Mouse (Mus musculus): ENCODE measurements around the gene Espn. TPM values are rescaled to one million over a fixed set of nuclear protein-coding genes. Genes with fewer than 3 reads are reported as not detected.
A peak's percentile ranks its signal among the peaks of the same experiment; 100 is the strongest.

The Espn gene
- polyA plus RNA-seq, 1 experiment from 2014 or later = 10.5 TPM

GRCm38 (mm10) chr4:152184353-152185035 is 32.3 kb upstream of the Espn start:
- Histone ChIP-seq H3K4me3 (ENCODE audit: low read depth, low read length) (no peak overlapping the region), H3K4me2 (replicated peaks; ENCODE audit: low read depth, low read length) (no peak overlapping the region), H3K27me3 (ENCODE audit: control insufficient read depth, insufficient read depth, low read length) (0 out of 2 replicates have a peak, but pooled peaks cover 3% of the 10 kb centered on the region), H3K36me3 (ENCODE audit: control insufficient read depth, insufficient read depth, low read length) (no peaks in the 10 kb centered on the region), H3K4me1 (ENCODE audit: control insufficient read depth, insufficient read depth, low read length) (peaks cover 19% of the 10 kb centered on the region; the same call in 1 of the 2 replicates), H3K27ac (ENCODE audit: low read length) (no peak overlapping the region), H3K9ac (replicated peaks; ENCODE audit: low read depth, low read length) (no peak overlapping the region), H3K9me3 (ENCODE audit: control insufficient read depth, low read depth, low read length) (no peaks in the 10 kb centered on the region)
- WGBS = 60% methylated on average over 7 of the region's 7 CpGs
- no peak for ATAC-seq (ENCODE audit: insufficient number of reproducible peaks, insufficient read depth, low FRiP score, low read depth)

GRCm38 (mm10) chr4:152182205-152182604 is 30.0 kb upstream of the Espn start:
- Histone ChIP-seq H3K9ac (replicated peaks; ENCODE audit: low read depth, low read length) (no peak overlapping the region), H3K27me3 (ENCODE audit: control insufficient read depth, insufficient read depth, low read length) (0 out of 2 replicates have a peak, but pooled peaks cover 5% of the 10 kb centered on the region), H3K4me1 (ENCODE audit: control insufficient read depth, insufficient read depth, low read length) (peaks cover 25% of the 10 kb centered on the region; the same call in 1 of the 2 replicates), H3K36me3 (ENCODE audit: control insufficient read depth, insufficient read depth, low read length) (no peaks in the 10 kb centered on the region), H3K4me3 (ENCODE audit: low read depth, low read length) (no peak overlapping the region), H3K9me3 (ENCODE audit: control insufficient read depth, low read depth, low read length) (no peaks in the 10 kb centered on the region), H3K27ac (ENCODE audit: low read length) (no peak overlapping the region), H3K4me2 (replicated peaks; ENCODE audit: low read depth, low read length) (no peak overlapping the region)
- ATAC-seq (ENCODE audit: insufficient number of reproducible peaks, insufficient read depth, low FRiP score, low read depth) = no peak
- WGBS = 82% methylated on average over 10 of the region's 10 CpGs

GRCm38 (mm10) chr4:152179946-152180660 is 27.9 kb upstream of the Espn start:
- Histone ChIP-seq H3K4me3 (ENCODE audit: low read depth, low read length) (no peak overlapping the region), H3K36me3 (ENCODE audit: control insufficient read depth, insufficient read depth, low read length) (no peaks in the 10 kb centered on the region), H3K9ac (replicated peaks; ENCODE audit: low read depth, low read length) (no peak overlapping the region), H3K27ac (ENCODE audit: low read length) (no peak overlapping the region), H3K27me3 (ENCODE audit: control insufficient read depth, insufficient read depth, low read length) (0 out of 2 replicates have a peak, but pooled peaks cover 5% of the 10 kb centered on the region), H3K4me2 (replicated peaks; ENCODE audit: low read depth, low read length) (no peak overlapping the region), H3K9me3 (ENCODE audit: control insufficient read depth, low read depth, low read length) (no peaks in the 10 kb centered on the region), H3K4me1 (ENCODE audit: control insufficient read depth, insufficient read depth, low read length) (peaks cover 8% of the 10 kb centered on the region; the same call in 1 of the 2 replicates)
- WGBS = 85% methylated on average over 16 of the region's 16 CpGs
- no peak for ATAC-seq (ENCODE audit: insufficient number of reproducible peaks, insufficient read depth, low FRiP score, low read depth)

GRCm38 (mm10) chr4:152178916-152179705 is 26.9 kb upstream of the Espn start:
- Histone ChIP-seq H3K4me3 (ENCODE audit: low read depth, low read length) (peak overlapping the region; percentile 56), H3K27ac (ENCODE audit: low read length) (no peak overlapping the region), H3K9ac (replicated peaks; ENCODE audit: low read depth, low read length) (no peak overlapping the region), H3K4me2 (replicated peaks; ENCODE audit: low read depth, low read length) (peak overlapping the region; percentile 96), H3K27me3 (ENCODE audit: control insufficient read depth, insufficient read depth, low read length) (0 out of 2 replicates have a peak, but pooled peaks cover 5% of the 10 kb centered on the region), H3K4me1 (ENCODE audit: control insufficient read depth, insufficient read depth, low read length) (peaks cover 6% of the 10 kb centered on the region; the same call in 1 of the 2 replicates), H3K9me3 (ENCODE audit: control insufficient read depth, low read depth, low read length) (no peaks in the 10 kb centered on the region), H3K36me3 (ENCODE audit: control insufficient read depth, insufficient read depth, low read length) (no peaks in the 10 kb centered on the region)
- no peak for ATAC-seq (ENCODE audit: insufficient number of reproducible peaks, insufficient read depth, low FRiP score, low read depth)
- 30% methylated on average over 16 of the region's 16 CpGs for WGBS

- no peaks in the 10 kb centered on the region for H3K36me3 ChIP-seq (ENCODE audit: control insufficient read depth, insufficient read depth, low read length)
- peaks cover 6% of the 10 kb centered on the region; the same call in 1 of the 2 replicates for H3K4me1 ChIP-seq (ENCODE audit: control insufficient read depth, insufficient read depth, low read length)
- H3K4me3 ChIP-seq (ENCODE audit: low read depth, low read length) = peak overlapping the region; percentile 56
- H3K27me3 ChIP-seq (ENCODE audit: control insufficient read depth, insufficient read depth, low read length) = 0 out of 2 replicates have a peak, but pooled peaks cover 5% of the 10 kb centered on the region
- ATAC-seq (ENCODE audit: insufficient number of reproducible peaks, insufficient read depth, low FRiP score, low read depth) = peak; percentile 44; the same call in 1 of the 2 replicates
- H3K9ac ChIP-seq (replicated peaks; ENCODE audit: low read depth, low read length) = peak overlapping the region; percentile 30
- 1% methylated on average over 35 of the region's 35 CpGs for WGBS
- 0 out of 2 replicates have a peak overlapping the region, but pooled peaks have one; percentile 21 for H3K27ac ChIP-seq (ENCODE audit: low read length)
- no peaks in the 10 kb centered on the region for H3K9me3 ChIP-seq (ENCODE audit: control insufficient read depth, low read depth, low read length)
- H3K4me2 ChIP-seq (replicated peaks; ENCODE audit: low read depth, low read length) = peak overlapping the region; percentile 96
Measured at GRCm38 (mm10) chr4:152178344-152178864, 26.2 kb upstream of the Espn start.

GRCm38 (mm10) chr4:152177537-152178343 is 25.6 kb upstream of the Espn start, which contains the start of gene Acot7:
TSS of gene Acot7 (plus strand) at chr4:152178134.
- no peaks in the 10 kb centered on the region for H3K9me3 ChIP-seq (ENCODE audit: control insufficient read depth, low read depth, low read length)
- peak; percentile 96 for ATAC-seq (ENCODE audit: insufficient number of reproducible peaks, insufficient read depth, low FRiP score, low read depth)

GRCm38 (mm10) chr4:152177174-152177536 is 25.0 kb upstream of the Espn start:
- no peak for ATAC-seq (ENCODE audit: insufficient number of reproducible peaks, insufficient read depth, low FRiP score, low read depth)
- peak overlapping the region; percentile 72 for H3K9ac ChIP-seq (replicated peaks; ENCODE audit: low read depth, low read length)
- no peaks in the 10 kb centered on the region for H3K9me3 ChIP-seq (ENCODE audit: control insufficient read depth, low read depth, low read length)
- WGBS = 66% methylated on average over 6 of the region's 6 CpGs
- H3K4me1 ChIP-seq (ENCODE audit: control insufficient read depth, insufficient read depth, low read length) = peaks cover 6% of the 10 kb centered on the region; the same call in 1 of the 2 replicates
- H3K27ac ChIP-seq (ENCODE audit: low read length) = no peak overlapping the region
- no peaks in the 10 kb centered on the region for H3K36me3 ChIP-seq (ENCODE audit: control insufficient read depth, insufficient read depth, low read length)
- H3K27me3 ChIP-seq (ENCODE audit: control insufficient read depth, insufficient read depth, low read length) = 0 out of 2 replicates have a peak, but pooled peaks cover 5% of the 10 kb centered on the region
- H3K4me3 ChIP-seq (ENCODE audit: low read depth, low read length) = peak overlapping the region; percentile 56
- peak overlapping the region; percentile 96 for H3K4me2 ChIP-seq (replicated peaks; ENCODE audit: low read depth, low read length)

More at GRCm38 (mm10) chr4:152177537-152178343, 25.6 kb upstream of the Espn start, which contains the start of gene Acot7:
- H3K4me3 ChIP-seq (ENCODE audit: low read depth, low read length) = peak within 1 kb of the TSS; percentile 56
- H3K4me1 ChIP-seq (ENCODE audit: control insufficient read depth, insufficient read depth, low read length) = peaks cover 6% of the 10 kb centered on the region; the same call in 1 of the 2 replicates
- H3K9ac ChIP-seq (replicated peaks; ENCODE audit: low read depth, low read length) = peak within 1 kb of the TSS; percentile 72
- H3K27ac ChIP-seq (ENCODE audit: low read length) = peak within 1 kb of the TSS; percentile 67
- H3K4me2 ChIP-seq (replicated peaks; ENCODE audit: low read depth, low read length) = peak within 1 kb of the TSS; percentile 96
- H3K27me3 ChIP-seq (ENCODE audit: control insufficient read depth, insufficient read depth, low read length) = 0 out of 2 replicates have a peak, but pooled peaks cover 5% of the 10 kb centered on the region
- WGBS = under 1% methylated on average over 79 of the region's 108 CpGs
- H3K36me3 ChIP-seq (ENCODE audit: control insufficient read depth, insufficient read depth, low read length) = no peaks in the 10 kb centered on the region
